Mouse (Mus musculus) lung, adult 2 months (tissue): ENCODE measurements around the gene Efcab5. TPM values are rescaled to one million over a fixed set of nuclear protein-coding genes. Genes with fewer than 3 reads are reported as not detected.
A peak's percentile ranks its signal among the peaks of the same experiment; 100 is the strongest.

Experiments
- DNase-seq: peaks from one replicate; pipeline ENCODE4 v3.0.0; 2022
- H3K4me1 ChIP-seq: fragments of 200-500 bp; 2 replicates; pipeline ENCODE4 v1.6.1; 2011; ENCODE audit warnings: low read length; ENCODE audit not compliant: control insufficient read depth, insufficient read depth
- H3K4me3 ChIP-seq: fragments of 200-500 bp; replicated peaks from 2 replicates; pipeline ENCODE3; 2011; ENCODE audit warnings: low read depth, mild to moderate bottlenecking, control low read depth, low read length; ENCODE audit errors: extremely low read depth
- CTCF ChIP-seq: fragments of 200-500 bp; IDR thresholded peaks from 2 replicates; pipeline ENCODE4 v1.5.1; 2011; ENCODE audit warnings: mild to moderate bottlenecking, low read length, control low read depth; ENCODE audit not compliant: insufficient read depth
- POLR2A ChIP-seq: fragments of 200-500 bp; IDR thresholded peaks from 2 replicates; pipeline ENCODE4 v1.6.1; 2011; ENCODE audit warnings: low read depth, mild to moderate bottlenecking, control low read depth, low read length, borderline replicate concordance; ENCODE audit errors: extremely low read depth
- WGBS: fragments of 180-500 bp; shearing (Covaris S2); methylation state at CpG from one replicate; pipeline ENCODE4 v1.1.7; 2018; 5-methylcytosine and 5-hydroxymethylcytosine counted together
- polyA plus RNA-seq: library from polyadenylated mRNA; depleted of rRNA; stranded (reverse); fragments of >200 nt; gene quantifications from 2 replicates; pipeline ENCODE4 v1.2.3, GENCODE M21; 2012

Gene Efcab5
- polyA plus RNA-seq, 1 experiment = 0.50 TPM

DNA sequence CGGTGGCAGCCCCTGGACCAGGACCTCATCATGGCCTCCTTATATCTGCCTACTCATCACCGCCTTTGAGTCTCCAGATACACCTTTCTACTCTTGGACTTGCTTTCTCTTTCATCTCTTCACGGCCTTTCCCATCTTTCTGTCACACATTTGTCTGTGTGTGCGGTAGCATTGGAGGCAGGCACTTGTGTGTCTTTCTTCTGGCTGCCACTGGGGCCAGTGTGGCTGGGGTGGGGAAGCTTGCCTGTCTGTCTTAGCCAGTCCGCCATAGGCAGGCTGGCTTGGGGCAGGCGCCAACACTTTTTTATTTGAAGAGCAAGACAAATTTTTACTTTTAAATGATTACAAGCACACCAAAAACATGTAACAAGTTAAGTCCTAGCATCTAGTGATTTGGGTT is 81.8 kb downstream of the Efcab5 start:
- DNase-seq = no peak
- 95% methylated on average over 6 of the region's 6 CpGs for WGBS
- TF ChIP-seq POLR2A (no peak), CTCF (no peak)
- no peak overlapping the region for H3K4me3 ChIP-seq
- peaks cover 2% of the 10 kb centered on the region; the same call in 1 of the 2 replicates for H3K4me1 ChIP-seq

DNA sequence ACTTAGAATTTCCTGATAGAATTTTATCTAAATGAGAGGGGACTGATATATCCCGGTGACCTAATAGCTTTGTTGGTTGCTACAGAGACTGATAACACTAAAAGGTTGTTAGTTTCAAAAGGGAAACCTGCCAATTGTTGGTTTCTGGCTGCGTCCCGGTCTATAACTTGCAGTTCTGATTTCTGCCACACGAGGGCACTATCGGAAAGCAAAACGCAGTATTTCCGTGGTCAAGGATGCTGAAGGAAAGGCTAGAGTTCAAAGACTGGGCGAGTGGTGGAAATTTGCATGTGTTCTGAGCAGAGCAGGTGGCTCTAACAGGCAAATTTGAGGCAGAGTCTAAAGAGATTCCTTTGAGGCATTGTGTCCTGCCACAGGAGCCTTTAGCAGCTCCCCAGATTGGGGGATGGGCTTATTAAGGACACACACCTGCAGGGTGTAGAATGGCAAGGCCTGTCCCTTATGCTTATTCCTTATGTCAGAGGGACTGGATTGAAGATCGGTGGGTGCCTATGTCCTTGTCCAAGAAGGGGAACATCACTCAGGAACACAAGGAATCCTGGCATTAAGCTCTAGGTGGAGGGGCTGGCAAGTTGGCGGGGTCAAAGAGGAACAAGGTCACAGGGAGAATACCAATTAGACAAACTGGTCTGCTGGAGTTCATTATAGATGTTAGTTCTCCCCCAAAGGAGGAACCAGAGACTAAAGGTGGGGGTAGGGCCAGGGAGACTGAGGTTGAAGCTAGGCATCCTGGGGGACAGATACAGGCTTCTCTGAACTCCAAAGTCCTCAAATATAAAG is 88.4 kb downstream of the Efcab5 start:
- Histone ChIP-seq H3K4me1 (no peaks in the 10 kb centered on the region), H3K4me3 (no peak overlapping the region)
- 13% methylated on average over 10 of the region's 10 CpGs for WGBS
- DNase-seq = peak; percentile 82
- TF ChIP-seq POLR2A (no peak), CTCF (peak; percentile 71)

DNA sequence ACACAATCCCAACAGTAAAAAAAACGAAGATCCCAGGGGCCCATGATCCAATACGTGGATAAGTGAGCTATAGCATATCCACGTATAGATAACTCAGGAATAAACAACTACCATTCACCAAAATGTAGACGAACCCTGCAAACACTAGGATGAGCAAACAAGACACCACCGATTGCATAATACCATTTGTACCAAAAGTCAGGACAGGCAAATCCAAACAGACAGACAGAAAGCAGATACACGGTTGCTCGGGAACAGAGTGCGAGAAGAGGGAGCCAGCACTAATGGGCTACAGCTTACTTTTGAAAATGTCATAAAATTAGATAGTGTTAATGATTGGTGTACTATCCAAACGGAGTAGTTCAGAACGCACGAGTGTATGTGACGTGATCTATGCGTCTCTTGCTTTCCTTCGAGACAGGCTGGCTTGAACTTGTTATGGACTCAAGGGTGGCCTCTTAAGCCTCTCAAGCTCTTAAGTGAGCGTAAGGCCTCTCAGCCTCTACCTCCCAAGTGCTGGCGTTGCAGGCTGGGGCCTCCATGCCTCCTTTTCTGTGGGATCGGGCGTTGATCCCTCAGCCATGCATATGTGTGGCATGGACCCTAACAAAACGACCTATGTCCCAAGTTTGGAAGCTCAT is 90.3 kb downstream of the Efcab5 start:
- WGBS = 65% methylated on average over 19 of the region's 19 CpGs
- H3K4me3 ChIP-seq = no peak overlapping the region
- DNase-seq = no peak
- TF ChIP-seq CTCF = no peak
- no peak for TF ChIP-seq POLR2A
- no peaks in the 10 kb centered on the region for H3K4me1 ChIP-seq

DNA sequence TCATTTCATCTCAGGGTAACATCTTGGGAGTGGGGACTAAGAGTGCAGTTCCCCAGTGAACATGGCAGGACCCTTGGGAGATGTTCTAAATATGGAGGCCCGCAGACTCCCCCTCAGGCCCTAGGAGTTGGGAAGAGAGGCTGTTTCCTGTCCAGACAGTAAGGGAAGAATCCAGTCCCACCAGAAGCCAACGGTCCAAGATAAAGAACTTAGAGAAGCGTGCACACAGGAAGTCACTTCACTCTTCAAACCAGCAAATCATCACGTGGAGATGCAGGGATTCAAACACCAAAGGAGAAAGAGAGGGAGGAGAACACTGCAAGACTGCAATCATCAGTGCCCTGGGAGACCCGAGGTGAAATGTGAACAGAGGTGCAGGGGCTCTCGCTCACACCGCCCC is 91.8 kb downstream of the Efcab5 start:
- DNase-seq = no peak
- TF ChIP-seq POLR2A (no peak), CTCF (no peak)
- whole genome bisulfite sequencing = 52% methylated on average over 7 of the region's 7 CpGs
- no peaks in the 10 kb centered on the region for H3K4me1 ChIP-seq
- H3K4me3 ChIP-seq = no peak overlapping the region

DNA sequence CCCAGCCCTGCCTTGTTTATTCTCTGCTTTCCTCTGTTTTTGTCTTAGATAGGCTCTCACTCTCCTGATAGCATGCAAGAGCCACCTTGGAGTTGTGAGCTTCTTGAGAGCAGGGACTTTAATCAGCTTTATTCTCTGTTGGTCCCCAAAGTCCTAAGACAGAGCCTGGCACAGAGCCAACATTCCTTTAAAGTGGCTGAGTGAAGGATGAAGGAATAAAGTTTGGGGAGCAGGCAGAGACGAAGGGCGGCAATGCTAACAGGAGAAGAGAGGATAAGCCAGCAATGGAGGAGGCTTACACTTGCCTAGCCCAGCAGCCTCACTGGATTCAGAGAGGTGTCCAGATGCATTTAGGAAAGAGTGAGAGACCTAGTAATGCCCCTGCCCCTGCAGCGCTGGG is 92.2 kb downstream of the Efcab5 start:
- TF ChIP-seq CTCF (no peak), POLR2A (no peak)
- Histone ChIP-seq H3K4me3 (no peak overlapping the region), H3K4me1 (no peaks in the 10 kb centered on the region)
- DNase-seq = no peak
- 63% methylated on average over 3 of the region's 3 CpGs for WGBS

DNA sequence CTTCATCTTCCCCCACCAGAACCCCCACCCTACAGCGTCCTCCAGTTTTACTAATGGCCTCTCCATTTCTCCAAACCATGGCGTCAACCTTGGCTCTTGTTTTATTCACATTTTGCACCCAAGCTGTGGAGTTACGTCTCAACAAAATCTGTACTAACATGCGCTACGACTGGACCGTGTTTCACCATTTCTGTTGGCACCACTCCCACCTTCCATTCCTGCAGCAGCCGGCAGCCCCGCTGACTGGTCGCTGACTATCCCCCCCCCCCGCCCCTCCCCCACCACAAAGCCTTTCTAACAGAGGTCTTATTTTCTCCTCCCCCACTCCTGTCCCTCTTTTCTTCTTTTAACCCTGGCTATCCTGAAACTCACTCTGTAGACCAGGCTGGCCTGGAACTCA is 93.6 kb downstream of the Efcab5 start:
- no peak for TF ChIP-seq CTCF
- TF ChIP-seq POLR2A = no peak
- no peak overlapping the region for H3K4me3 ChIP-seq
- no peak for DNase-seq
- WGBS = 53% methylated on average over 10 of the region's 10 CpGs
- no peaks in the 10 kb centered on the region for H3K4me1 ChIP-seq

DNA sequence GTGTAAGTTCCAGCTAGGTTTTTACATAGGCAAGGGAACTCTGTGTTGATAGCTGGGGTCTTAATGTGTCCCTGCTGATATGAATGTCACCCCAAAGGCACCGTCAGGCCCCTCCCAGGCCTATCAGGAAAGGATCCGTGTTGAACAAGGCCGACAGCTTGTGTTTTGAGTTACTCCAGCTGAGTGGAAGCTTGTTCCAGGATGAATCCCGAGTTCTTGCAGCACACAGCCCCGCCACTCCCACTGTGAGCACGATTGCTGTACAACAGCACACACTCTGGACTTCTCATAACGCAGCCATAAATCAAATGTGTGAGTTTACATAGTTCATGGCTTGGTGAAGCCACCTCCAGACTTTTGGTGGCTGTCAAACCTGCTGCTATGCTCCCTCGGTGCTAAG is 94.6 kb downstream of the Efcab5 start:
- TF ChIP-seq POLR2A (no peak), CTCF (no peak)
- DNase-seq = no peak
- 59% methylated on average over 8 of the region's 8 CpGs for WGBS
- Histone ChIP-seq H3K4me3 (no peak overlapping the region), H3K4me1 (no peaks in the 10 kb centered on the region)

DNA sequence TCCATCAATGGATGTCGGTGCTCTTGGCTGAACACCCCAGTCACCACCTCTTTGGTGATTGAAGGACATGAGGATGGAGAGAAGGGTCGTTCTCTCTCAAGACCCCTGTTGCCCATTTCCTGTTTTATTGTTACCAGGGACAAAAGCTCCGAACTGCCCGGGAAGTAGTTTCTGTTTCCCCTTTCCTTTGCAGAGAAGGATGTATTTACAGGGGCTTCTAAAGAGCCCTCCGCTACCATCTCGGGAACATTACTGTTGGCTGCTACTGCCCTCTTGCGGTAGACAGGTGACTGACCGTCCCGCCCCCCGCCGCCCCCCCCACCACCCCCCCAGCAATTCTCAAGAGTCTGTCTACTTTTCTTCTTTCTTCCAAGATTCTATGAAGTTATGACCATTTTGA is 95.6 kb downstream of the Efcab5 start:
- TF ChIP-seq CTCF = peak; percentile 57
- no peak for TF ChIP-seq POLR2A
- no peak overlapping the region for H3K4me3 ChIP-seq

DNA sequence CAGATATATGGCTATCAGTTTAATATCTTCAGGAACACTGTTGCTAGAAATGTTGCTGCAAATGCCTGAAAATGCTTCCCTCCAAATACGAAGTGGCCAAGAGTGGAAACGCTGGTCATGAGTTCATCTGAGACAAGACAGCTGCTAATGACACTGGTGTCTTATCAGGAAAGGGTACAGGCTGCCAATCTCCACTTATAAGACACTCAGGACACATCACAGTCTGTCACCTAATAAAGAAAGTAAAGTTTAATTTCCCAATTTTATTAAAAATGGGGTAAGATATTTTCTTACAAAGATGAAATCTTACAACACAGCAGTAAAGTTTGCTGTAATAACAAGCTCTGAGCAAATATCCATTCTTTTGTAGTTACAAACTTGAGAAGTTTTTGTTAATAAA is 99.6 kb downstream of the Efcab5 start:
- no peak for TF ChIP-seq POLR2A
- no peak for TF ChIP-seq CTCF
- H3K4me1 ChIP-seq = no peaks in the 10 kb centered on the region
- H3K4me3 ChIP-seq = no peak overlapping the region
- DNase-seq = no peak
- 56% methylated on average over 2 of the region's 2 CpGs for WGBS

More for the DNA sequence above, 95.6 kb downstream of the Efcab5 start:
- no peaks in the 10 kb centered on the region for H3K4me1 ChIP-seq
- peak; percentile 46 for DNase-seq
- 2% methylated on average over 11 of the region's 11 CpGs for WGBS

DNA sequence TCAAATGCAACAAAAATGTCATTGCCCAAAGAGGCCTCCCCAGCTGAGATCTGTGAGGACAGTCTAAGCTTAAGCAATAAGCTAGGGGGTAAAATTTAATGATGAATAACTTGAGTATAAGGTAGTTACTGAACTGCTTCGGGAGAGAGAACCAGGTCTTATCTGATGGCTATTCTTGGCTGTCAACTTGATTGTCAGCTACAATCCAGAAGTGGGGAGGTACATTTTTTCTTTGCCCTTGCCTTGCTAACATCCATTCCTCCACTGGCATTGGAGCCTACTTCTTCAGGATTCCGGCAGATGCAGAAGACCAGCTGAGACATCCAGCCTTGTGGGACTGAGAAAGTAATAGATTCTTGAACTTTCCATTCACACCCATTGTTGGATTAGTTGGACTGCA is 101.8 kb downstream of the Efcab5 start:
- 90% methylated on average over 2 of the region's 2 CpGs for WGBS
- Histone ChIP-seq H3K4me3 (no peak overlapping the region), H3K4me1 (no peaks in the 10 kb centered on the region)
- no peak for DNase-seq
- TF ChIP-seq POLR2A = no peak
- TF ChIP-seq CTCF = no peak
